Mouse (Mus musculus) E14TG2a.4 (cell line): Measurements from ENCODE around the gene Fkbp1a.

Experiments
- CTCF ChIP-seq: conservative IDR thresholded peaks from 2 replicates; pipeline ENCODE4 v1.5.1; 2014; ENCODE audit warnings: low read length
- NANOG ChIP-seq: IDR thresholded peaks from 2 replicates; pipeline ENCODE4 v1.6.1; 2014; ENCODE audit warnings: borderline replicate concordance, low read length, mixed read lengths
- POU5F1 ChIP-seq: IDR thresholded peaks from 2 replicates; pipeline ENCODE4 v1.6.1; 2014; ENCODE audit warnings: low read length, borderline replicate concordance

DNA sequence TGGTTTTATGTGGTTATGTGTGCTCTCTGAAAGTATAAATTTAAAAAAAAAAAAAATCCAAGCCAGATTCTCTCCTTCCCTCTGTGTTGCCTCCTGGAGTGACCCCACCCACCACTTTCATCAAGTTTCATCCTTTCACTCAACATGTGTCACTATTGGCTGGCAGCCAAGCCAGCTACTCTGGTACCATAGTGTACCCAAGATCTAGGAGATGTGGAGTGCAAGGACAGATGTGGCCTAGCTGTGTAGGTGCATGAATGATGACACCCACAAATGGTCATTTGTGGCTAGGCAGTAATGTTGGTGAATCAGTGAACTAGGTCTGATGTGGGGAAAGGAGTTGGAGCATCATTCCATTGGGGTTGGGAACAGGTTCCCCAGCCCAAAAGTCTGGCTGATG lies 13.1 kb upstream of the Fkbp1a start:
- TF ChIP-seq CTCF (no peak), POU5F1 (no peak), NANOG (no peak)
